Mouse (Mus musculus): Measurements from ENCODE around the gene B230104I21Rik.

B230104I21Rik gene

DNA sequence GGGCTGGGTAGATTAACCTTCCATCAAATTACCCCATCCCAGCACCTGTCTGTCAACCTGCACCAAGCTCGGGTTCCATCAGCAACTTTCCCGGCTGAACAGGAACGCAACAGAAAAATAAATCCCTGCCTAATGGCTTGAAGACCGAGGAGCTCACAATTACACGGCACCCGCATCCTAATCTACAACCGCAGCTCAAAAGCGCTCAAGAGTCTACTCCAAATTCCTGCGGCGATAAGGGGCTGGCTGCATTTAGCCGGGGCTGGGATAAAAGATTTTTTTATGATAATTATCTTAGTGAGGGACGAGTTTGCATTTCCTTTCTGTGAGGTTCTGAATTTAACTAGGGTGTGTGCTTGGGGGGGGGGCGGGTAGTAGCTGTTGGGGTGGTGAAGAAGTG, 16.3 kb downstream of the B230104I21Rik start:
- no peak for DNase-seq

DNA sequence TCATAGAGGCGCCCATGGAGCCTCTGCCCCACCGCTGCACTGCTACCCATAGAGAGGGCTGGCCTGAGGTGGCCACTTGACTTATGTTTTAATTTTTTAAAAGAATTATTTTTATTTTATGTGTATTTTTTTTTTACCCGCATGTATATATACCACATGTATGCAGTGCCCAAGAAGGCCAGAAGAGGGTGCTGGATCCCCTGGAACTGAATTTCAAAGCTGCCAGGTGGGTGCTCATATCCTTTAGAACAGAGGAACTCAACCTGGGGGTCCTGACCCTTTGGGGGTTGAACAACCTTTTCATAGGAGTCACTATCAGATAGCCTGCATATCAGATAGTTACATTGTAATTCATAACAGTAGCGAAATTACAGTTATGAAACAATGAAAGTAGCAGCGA, 19.5 kb downstream of the B230104I21Rik start:
- DNase-seq, result no peak

DNA sequence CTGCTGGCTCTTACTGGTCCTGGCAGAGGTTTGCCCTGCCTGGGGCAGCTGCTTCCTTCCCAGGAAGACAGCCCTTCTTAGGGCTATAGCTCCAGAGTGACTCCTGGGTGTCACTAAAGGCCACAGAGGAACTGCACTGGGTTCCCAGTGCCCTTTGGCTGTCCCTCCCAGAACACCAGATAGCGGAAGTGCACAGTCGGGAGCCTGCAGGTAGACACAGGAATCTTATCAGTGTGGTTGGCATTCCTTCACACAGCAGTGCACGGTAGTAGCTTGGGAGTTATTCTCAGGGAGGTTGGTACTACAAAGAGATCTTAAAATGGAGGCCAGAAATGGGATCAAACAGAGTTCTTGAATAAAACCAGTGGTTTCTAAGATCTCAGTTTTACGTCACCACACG, 22.4 kb downstream of the B230104I21Rik start:
- DNase-seq, result no peak

DNA sequence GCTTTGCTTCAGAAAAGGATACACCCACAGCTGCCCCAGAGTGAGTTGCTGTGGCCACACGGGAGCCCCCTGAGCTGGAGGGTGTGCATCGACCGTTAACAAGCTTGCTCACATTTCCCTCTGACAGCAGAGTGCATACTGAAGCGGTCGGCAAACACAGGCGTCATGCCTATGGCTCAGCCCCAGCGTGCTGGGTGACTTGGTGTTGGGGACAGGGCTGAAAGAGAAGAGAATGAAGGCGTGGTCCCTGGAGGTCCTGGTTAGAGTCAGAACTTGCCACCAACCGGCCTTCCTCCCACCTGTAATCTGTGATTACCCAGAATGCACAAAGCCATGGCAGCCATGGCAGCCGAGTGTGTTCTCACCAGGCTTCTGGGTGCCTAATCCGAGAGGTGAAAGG, 22.9 kb downstream of the B230104I21Rik start:
- DNase-seq, result no peak

DNA sequence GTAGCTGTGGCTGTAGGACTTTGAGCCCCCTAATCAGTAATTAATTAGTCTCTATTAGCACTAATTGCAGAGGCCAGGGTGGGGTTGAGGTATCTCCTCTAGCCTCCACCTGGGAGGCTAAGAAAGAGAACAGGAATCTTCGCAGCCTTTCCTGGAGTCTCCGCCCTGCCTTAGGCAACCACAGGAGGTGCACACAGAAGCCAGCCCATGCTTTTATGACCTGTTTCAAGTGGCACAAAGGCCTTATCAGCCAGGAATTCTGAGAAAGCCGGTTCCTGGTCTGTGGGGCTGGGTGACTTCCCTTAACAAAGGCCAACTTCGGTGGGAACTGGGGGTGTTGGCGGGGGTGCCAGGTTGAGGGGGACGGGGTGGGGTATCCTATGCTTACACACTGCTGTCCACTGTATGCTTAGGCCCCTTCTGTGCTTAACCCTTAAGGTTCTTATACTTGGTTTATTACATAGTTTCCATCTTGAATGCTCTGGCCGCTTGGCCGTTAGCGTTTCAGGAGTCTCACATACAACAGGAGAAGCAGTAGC, 23.9 kb downstream of the B230104I21Rik start:
- no peak for DNase-seq

DNA sequence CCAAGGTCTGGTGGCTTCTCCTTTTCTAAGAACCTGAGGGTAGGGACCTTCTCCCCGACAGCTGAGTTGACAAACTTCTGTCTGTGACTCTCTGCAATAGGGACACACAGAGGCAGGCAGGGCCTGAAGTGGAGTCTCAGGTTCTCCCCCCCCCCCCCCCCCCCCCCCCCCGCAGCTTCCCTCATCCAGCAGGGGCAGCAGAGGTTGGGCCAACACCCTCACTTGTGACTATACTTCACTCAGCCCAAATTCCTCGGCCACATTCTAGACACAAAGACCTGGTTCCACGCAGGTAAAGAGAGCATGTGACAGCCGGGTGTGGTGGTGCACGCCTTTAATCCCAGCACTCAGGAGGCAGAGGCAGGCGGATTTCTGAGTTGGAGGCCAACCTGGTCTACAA, 24.5 kb downstream of the B230104I21Rik start:
- DNase-seq, result no peak

DNA sequence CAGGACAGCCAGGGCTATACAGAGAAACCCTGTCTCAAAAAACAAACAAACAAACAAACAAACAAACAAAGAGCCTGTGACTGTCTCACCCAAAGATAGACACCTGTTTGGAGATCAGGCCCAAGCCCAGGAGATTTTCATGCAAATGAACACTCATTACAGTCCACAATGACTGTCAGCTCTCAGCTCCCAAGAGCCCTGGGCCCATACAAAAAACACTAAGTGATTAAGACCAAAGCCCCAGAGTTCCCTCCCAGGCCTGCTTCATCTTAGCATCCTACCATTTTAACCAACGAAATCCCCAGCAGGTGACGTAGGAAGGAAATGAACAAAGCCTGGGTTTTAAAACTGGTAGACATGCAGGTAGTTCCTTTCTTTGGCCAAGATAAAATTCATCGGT, 24.9 kb downstream of the B230104I21Rik start:
- no peak for DNase-seq

DNA sequence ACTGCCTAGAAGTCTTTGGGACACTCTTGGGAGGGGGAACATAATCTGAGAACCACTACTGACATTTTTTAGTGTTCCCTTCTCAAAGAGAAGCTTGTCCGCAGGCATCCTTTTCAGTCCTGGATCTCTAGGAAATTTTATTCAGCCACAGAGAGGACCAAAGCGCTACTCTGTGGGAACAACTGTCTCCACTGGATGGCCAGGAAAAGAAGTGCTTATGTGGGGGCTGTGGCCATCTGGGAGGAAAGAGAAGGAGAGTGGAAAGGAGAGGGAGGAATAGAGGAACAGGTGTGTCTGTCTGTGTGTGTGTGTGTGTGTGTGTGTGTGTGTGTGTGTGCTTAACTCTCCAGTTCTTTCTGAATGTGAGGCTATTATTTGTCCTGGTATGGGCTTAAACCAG, 28.8 kb downstream of the B230104I21Rik start:
- no peak for DNase-seq

DNA sequence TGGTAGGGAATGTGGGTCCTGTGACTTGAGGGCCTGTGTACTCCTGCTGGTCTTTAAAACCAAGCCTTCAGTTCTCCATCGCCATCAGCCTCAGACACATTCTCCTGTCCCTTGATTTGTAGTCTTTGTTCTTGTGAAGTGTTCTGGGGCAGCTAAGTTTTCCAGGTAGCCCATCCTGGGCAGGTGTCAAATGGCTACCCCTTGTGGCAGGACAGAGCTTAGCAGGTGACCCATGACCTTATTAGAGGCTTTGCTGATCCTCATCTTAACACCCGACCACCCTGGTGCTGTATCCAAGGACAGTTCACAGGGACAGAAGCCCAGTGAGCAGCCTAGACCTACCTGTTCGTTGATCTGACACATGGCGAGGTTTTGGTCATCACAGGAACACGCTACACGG, 30.9 kb downstream of the B230104I21Rik start:
- no peak for DNase-seq

DNA sequence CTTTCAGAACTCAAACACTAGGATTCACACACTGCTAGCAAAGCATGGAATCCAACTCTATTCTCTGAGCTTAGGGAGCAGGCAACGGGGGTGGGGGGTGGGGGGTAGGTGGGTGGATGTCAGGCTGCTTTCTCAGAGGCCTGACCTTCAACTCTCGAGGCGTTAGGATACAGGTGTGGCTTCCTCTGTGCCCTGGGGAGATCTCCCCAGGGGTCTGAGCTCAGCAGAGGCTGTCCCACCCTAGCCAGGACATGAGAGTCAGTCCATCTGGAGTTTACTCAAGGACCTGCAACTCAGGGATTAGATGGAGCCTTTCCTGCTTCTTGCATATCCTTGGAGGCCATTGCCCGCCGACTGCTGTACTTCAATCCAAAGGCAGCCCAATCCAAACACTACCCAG, 33.2 kb downstream of the B230104I21Rik start:
- no peak for DNase-seq

DNA sequence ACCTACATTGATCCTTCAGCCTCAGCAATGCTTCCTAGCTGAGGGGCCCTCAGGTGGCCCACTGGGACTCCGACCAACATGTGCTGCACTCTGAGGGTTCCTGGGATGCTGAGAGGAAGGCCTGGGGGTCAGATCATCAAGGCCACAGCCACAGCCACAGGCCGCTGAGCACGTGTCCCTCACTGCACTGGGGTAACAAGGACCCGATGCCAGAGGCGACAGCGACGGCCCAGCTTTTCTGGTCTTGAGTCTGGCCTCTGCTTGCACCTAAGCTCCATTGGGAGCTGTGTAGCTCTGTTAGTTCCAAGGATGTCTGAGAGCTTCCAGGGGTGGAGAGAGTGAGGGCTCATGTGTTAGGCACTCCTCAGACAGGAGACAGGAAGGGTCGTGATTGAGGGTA, 34.9 kb downstream of the B230104I21Rik start:
- no peak for DNase-seq

DNA sequence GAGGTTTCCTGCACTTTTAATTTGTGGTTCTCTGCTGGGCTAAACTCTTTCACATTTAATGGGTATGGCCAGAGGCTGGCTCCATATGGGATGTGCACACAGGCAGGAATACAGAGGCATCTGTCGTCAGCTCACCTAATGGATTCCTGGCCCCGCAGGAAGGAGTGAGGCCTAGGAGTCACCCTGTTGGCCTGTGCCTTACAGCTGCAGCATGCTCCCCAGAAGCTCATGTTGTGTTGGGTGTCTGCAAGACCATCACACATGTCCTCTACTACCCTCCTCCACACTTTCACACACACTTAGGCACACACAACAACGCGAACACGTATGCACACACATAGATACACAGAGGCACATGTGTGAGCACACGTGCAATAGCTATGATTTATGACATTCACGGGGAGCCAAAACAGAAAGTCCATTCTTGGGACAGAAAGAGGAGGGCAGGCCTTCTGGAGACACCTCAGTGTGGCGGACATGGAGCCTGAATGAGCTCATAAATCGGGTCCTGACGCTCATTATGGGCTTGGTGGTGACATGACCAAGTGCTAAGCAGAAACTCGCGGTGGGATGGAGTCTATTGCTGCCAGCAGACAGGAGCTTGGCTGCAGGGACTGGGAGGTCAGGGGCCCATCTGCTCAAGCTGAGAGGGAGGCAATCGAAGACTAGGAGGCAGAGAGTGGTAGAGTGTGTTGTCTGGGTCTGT, 35.8 kb downstream of the B230104I21Rik start:
- no peak for DNase-seq

DNA sequence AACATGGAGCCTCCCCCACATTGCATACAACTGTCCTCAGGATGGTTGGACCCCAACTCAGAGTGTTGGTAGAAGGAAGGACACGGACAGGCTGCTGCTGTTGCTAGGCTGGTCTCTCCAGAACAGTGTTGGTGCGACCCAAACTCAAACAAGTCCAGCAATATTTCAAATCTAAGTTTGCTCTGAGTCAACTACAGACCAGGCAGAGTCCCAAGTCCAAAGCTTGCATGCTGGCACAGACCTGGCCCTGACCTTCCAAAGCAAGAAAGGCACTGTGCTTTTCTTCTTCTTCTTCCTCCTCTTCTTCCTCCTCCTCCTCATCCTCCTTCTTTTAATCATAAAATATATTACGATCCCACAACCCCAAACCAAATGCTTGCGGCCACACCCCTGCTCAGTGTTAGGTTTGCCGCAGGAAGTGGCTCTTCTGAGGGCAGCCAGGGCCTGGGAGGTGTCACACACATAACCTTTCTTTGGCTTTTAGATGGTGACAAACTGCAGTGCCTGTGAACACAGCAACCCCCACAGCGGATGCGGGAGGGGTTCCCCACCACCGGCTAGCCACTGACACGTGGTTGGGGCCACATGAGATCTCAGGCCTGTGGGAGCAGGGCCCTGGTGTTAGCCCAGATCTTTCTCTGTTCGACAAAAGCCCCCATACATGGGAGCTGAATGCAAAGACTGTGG, 40.2 kb downstream of the B230104I21Rik start:
- no peak for DNase-seq

DNA sequence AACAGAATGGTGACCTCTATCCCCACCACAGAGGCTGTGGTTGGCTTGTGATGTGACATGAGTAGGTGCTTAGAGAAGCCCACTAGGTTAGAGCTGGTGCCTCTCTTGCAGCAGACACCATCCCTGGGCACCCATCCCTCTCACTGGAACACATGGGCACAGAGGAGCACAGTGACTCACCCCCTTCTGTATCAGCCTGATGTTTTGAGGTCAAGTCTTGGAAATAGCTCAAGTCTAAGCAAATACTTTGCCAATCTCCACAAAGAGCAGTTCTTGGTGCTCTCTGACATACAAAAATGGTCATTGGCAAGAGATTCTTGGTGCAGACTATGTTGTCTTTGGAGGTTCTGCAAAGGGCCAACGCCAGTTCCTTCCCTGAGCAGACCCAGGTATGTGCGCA, 42.9 kb downstream of the B230104I21Rik start:
- no peak for DNase-seq

DNA sequence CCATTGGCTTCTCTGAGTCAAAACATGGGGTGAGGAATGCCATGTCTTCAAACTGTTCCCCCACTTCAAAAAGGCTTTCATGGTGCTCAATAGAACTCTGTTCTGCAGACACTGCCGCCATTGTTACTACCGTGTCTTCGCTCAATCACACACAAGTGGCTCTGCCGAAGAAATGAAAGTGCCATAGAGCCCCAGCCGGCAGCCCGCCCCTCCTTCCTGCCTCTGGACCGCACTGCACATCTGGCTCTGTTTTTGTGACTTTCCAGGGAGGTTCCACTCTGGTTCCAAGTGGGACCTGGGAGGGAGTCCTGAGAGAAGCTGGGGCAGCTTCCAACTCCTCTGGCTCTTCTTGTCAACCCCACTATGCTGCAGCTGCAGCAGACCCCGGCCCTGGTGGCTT, 49.3 kb downstream of the B230104I21Rik start:
- no peak for DNase-seq

DNA sequence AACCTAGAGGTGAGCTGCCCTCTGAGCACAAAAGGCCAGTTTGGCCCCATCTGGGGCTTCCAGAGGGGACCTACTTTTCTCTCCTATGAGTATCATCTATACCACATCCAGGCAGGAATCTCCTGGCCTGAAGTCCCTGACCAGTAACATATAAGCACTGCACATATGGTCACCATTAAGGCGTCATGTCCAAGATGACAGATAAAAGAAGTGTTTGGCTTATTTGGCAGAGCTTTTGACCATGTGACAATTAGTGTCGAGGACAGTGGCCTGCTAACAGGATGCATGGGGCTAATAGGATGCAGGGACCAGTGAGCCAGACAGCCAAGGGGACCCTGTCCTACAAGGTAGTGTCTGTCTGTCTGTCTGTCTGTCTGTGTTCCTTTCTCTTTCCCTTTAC, 50.0 kb downstream of the B230104I21Rik start:
- DNase-seq, result no peak

DNA sequence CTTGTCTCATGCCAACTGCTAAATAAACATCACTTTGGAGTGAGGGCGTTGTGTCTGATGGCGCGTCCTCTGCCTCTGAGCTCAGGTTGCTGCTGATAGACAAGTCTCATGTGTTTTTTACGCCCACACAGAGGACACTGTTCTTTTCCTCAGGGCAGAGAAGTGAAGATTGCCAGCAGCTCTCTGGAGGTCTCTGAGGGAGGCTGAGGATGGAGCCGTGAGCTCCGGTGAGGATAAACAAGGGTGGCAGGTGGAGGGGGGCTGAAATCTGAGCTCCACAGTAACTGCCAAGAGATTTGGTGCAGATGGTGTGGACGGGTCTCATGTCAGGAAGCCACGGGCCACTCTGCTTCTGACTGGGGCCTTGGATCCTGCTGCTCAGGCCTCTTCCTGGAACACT, 50.9 kb downstream of the B230104I21Rik start:
- no peak for DNase-seq

DNA sequence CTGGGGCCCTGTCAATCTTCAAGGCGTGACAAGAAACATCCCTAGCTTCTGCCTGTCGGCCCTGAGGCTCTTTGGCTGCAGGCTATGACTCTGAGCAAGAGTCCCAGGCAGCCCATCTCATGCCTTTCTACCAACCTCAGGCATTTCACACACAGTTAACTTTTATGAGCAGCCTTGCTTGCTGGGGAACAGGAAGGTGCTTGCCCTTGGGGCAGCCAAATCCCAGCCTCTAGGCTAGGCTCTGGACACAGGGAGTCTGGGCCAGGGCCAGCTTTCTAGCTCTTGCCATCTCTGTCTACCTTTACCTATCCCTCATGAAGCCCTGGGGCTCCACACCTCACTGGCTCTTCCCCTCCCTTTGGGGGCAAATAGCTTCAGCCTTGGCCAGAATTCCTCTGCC, 53.7 kb downstream of the B230104I21Rik start:
- DNase-seq, result no peak

DNA sequence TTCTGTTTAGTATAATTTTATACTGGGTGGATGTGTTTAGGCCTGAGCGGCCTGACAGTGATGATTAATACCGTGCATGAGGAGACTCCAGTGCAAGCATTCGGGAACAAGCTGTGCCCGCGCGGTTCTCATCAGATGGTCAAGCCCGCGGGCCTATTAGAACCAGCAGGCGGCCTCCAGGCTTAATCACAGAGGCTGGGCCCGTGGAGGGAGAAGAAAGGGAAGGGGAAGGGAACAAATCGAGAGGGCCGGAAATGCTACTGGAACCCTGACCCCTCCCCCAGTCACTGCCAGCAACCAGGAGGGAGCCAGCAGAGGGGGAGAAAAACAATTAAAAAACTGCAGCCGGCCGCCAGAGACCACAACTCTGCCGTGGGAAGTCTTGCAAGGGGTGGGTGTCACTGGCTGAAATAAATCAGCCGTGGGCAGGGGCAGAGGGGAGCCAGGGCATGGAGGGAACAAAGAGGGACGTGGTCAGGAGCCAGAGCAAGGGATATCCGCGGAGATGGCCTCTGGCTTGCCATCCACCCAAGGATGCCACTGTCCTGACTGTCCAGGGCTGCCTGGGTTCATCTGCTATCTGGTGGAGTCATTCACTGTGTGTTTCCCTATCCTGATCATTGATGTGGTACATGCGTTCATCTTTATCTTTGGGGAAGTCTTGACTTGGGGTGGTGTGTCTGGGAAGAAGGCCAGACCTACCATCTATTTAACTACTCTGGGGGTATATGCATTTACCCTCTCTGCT, 54.6 kb downstream of the B230104I21Rik start:
- DNase-seq, result no peak

DNA sequence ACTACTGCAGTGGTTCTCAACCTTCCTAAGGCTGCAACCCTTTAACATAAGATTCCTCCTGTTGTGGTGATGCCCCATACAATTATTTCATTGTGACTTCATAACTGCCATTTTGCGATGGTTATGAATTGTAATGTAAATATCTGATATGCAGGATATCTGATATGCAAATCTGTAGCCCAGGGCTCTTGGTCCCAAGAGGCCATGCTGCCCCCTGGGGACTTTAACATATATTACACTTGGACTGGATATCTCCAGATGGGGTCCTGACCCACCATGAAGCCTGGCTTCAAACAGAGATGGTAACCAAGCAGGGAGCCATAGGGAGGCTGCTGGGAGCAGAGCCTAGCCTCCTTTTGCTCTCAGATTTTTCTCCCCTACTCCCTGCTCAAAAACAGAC, 56.7 kb downstream of the B230104I21Rik start:
- no peak for DNase-seq

DNA sequence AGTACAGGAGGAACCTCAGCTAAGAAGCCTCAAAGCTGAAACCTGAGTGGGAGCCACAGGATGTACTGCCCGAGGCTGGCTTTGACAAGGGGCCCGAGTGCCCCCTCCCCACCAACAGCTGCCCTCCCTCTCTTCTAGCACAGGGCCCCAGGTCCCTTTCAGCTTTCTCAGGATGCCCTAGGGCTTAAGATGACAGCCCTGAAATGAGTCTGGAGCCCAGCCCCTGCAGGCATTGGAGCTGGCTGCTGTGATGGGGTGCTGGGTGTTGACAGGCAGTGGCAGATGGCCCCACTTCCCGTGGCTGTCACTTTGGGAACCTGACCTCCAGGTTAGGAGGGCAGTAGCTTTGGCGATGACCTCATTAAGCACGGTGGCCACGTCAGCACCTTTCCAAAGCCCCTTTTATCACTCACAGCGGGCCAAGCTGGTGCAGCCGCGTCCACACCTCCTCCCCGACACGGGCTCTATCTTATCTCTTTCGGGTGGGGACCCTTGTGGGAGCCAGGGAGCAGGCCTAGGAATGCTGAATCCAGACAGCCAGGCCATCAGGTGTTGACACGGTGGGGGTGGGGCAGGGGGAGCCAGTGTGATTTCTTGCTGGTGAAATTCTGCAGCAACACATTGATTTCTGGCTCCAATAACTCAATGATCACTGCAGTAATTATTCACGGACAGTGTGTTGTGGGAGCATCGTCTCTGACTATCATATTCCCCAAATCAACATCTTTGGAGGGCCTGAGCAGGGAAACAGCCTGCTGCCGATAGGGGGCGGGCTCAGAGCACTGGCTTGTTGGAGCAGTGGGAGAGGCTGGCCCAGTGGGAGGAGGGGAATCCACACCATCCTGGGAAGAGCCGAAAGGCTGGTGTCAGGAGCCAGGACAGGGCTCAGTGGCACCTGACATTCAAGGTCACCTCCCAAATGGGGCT, 57.5 kb downstream of the B230104I21Rik start:
- DNase-seq, result no peak

DNA sequence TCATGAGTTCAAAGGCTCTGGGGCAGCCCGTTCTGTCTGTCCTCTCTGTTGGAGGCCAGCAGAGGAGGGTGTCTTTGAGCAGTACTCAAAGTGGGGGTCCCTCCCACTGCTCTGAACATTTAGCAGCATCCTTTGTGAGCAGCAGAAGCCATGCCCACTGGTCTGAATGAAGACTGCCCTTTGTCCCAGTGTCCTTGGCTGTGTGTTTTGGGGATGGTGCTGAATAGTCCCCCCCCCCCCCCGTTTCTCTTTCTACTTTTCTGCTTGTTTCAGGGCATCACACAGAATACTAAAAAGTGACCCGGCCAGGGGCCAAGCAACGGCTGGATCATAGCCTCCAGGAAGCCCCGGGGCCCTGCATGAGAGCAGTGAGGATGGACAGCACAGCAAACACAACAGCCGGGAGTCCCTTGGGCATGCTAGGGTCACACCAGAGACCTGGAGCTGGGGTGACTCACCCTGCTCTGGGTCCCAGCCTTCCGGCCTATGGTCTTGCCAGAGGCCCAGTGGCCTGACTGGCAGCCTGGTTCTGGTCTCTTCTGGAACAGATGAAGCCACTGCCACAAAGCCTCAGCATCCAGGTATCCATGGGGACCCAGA, 58.3 kb downstream of the B230104I21Rik start:
- no peak for DNase-seq

Data from kidney, adult 11 months (tissue).